Mouse (Mus musculus): ENCODE results near the gene Rab36. TPM values are rescaled to one million over a fixed set of nuclear protein-coding genes. Genes with fewer than 3 reads are reported as not detected.
A peak's percentile ranks its signal among the peaks of the same experiment; 100 is the strongest.

Gene Rab36
- polyA plus RNA-seq, 2 experiments, result 0.70 to 2.0 TPM

- DNase-seq (ENCODE audit: low read depth in 3 of 3, low spot score in 3 of 3) (no peak), ATAC-seq (ENCODE audit: insufficient read depth) (no peak)
- H3K27me3 ChIP-seq (ENCODE audit: control insufficient read depth, insufficient read depth, low read length), result no peaks in the 10 kb centered on the region
- peaks cover 2 to 20% of the 10 kb centered on the region in 2 experiments; a peak in 3 of 4 replicates for H3K4me1 ChIP-seq (replicated peaks; ENCODE audit: control insufficient read depth in 2 of 2, insufficient read depth in 2 of 2, low read length in 1 of 2)
- H3K9ac ChIP-seq (replicated peaks), result no peak overlapping the region
- no peak overlapping the region for H3K4me2 ChIP-seq (ENCODE audit: low read depth)
- no peak overlapping the region for H3K4me3 ChIP-seq (ENCODE audit: insufficient read depth in 1 of 2, low read depth in 2 of 2, low read length in 2 of 2)
- H3K9me3 ChIP-seq (ENCODE audit: control insufficient read depth, low read length), result no peaks in the 10 kb centered on the region
- H3K27ac ChIP-seq, result no peak overlapping the region
- WGBS (ENCODE audit: insufficient replicate concordance), result 77% methylated on average over 21 of the region's 21 CpGs
- H3K36me3 ChIP-seq (replicated peaks; ENCODE audit: control insufficient read depth, insufficient read depth, low read depth), result no peaks in the 10 kb centered on the region
- TF ChIP-seq EP300 (IDR thresholded peaks at IDR 0.05; ENCODE audit: low read depth) (no peak), CTCF (IDR thresholded peaks at IDR 0.05; ENCODE audit: low read depth) (no peak)
Observed at GRCm38 (mm10) chr10:75051364-75052074, 14.7 kb downstream of the Rab36 start.

- Histone ChIP-seq H3K27me3 (ENCODE audit: control insufficient read depth, insufficient read depth, low read length) (no peaks in the 10 kb centered on the region), H3K4me3 (ENCODE audit: insufficient read depth in 1 of 2, low read depth in 2 of 2, low read length in 2 of 2) (no peak overlapping the region), H3K4me1 (replicated peaks; ENCODE audit: control insufficient read depth in 2 of 2, insufficient read depth in 2 of 2, low read length in 1 of 2) (peaks cover 2 to 30% of the 10 kb centered on the region in 2 experiments; a peak in 3 of 4 replicates), H3K9me3 (ENCODE audit: control insufficient read depth, low read length) (no peaks in the 10 kb centered on the region), H3K27ac (no peak overlapping the region), H3K36me3 (replicated peaks; ENCODE audit: control insufficient read depth, insufficient read depth, low read depth) (no peaks in the 10 kb centered on the region), H3K9ac (replicated peaks) (no peak overlapping the region), H3K4me2 (ENCODE audit: low read depth) (no peak overlapping the region)
- WGBS (ENCODE audit: insufficient replicate concordance), result 57% methylated on average over 8 of the region's 8 CpGs
- peak; percentile 11; the same call in 1 of the 2 replicates for ATAC-seq (ENCODE audit: insufficient read depth)
- TF ChIP-seq CTCF (IDR thresholded peaks at IDR 0.05; ENCODE audit: low read depth) (no peak), EP300 (IDR thresholded peaks at IDR 0.05; ENCODE audit: low read depth) (no peak)
- no peak for DNase-seq (ENCODE audit: low read depth in 3 of 3, low spot score in 3 of 3)
Observed at GRCm38 (mm10) chr10:75052902-75053301, 16.0 kb downstream of the Rab36 start.

- no peaks in the 10 kb centered on the region for H3K9me3 ChIP-seq (ENCODE audit: control insufficient read depth, low read length)
- WGBS (ENCODE audit: insufficient replicate concordance), result 67% methylated on average over 4 of the region's 4 CpGs
- no peaks in the 10 kb centered on the region for H3K27me3 ChIP-seq (ENCODE audit: control insufficient read depth, insufficient read depth, low read length)
- ATAC-seq (ENCODE audit: insufficient read depth) (peak; percentile 40; the same call in 1 of the 2 replicates), DNase-seq (ENCODE audit: low read depth in 3 of 3, low spot score in 3 of 3) (no peak)
- no peak overlapping the region for H3K9ac ChIP-seq (replicated peaks)
- peaks cover 2 to 33% of the 10 kb centered on the region in 2 experiments; a peak in 3 of 4 replicates for H3K4me1 ChIP-seq (replicated peaks; ENCODE audit: control insufficient read depth in 2 of 2, insufficient read depth in 2 of 2, low read length in 1 of 2)
- TF ChIP-seq CTCF (IDR thresholded peaks at IDR 0.05; ENCODE audit: low read depth) (no peak), EP300 (IDR thresholded peaks at IDR 0.05; ENCODE audit: low read depth) (no peak)
- no peaks in the 10 kb centered on the region for H3K36me3 ChIP-seq (replicated peaks; ENCODE audit: control insufficient read depth, insufficient read depth, low read depth)
- H3K4me2 ChIP-seq (ENCODE audit: low read depth), result no peak overlapping the region
- H3K4me3 ChIP-seq (ENCODE audit: insufficient read depth in 1 of 2, low read depth in 2 of 2, low read length in 2 of 2), result no peak overlapping the region
- no peak overlapping the region for H3K27ac ChIP-seq
Observed at GRCm38 (mm10) chr10:75053655-75054054, 16.8 kb downstream of the Rab36 start.

GRCm38 (mm10) chr10:75054125-75054524 is 17.3 kb downstream of the Rab36 start:
- Histone ChIP-seq H3K36me3 (replicated peaks; ENCODE audit: control insufficient read depth, insufficient read depth, low read depth) (no peaks in the 10 kb centered on the region), H3K27me3 (ENCODE audit: control insufficient read depth, insufficient read depth, low read length) (no peaks in the 10 kb centered on the region), H3K9ac (replicated peaks) (no peak overlapping the region), H3K4me1 (replicated peaks; ENCODE audit: control insufficient read depth in 2 of 2, insufficient read depth in 2 of 2, low read length in 1 of 2) (peaks cover 2 to 35% of the 10 kb centered on the region in 2 experiments; a peak in 3 of 4 replicates), H3K27ac (no peak overlapping the region), H3K4me2 (ENCODE audit: low read depth) (no peak overlapping the region), H3K4me3 (ENCODE audit: insufficient read depth in 1 of 2, low read depth in 2 of 2, low read length in 2 of 2) (no peak overlapping the region), H3K9me3 (ENCODE audit: control insufficient read depth, low read length) (no peaks in the 10 kb centered on the region)
- DNase-seq (ENCODE audit: low read depth in 3 of 3, low spot score in 3 of 3) (no peak), ATAC-seq (ENCODE audit: insufficient read depth) (no peak)
- TF ChIP-seq CTCF (IDR thresholded peaks at IDR 0.05; ENCODE audit: low read depth) (no peak), EP300 (IDR thresholded peaks at IDR 0.05; ENCODE audit: low read depth) (no peak)
- 15% methylated on average over 6 of the region's 6 CpGs for WGBS (ENCODE audit: insufficient replicate concordance)

- H3K9ac ChIP-seq (replicated peaks), result no peak overlapping the region
- no peak overlapping the region for H3K4me3 ChIP-seq (ENCODE audit: insufficient read depth in 1 of 2, low read depth in 2 of 2, low read length in 2 of 2)
- ATAC-seq (ENCODE audit: insufficient read depth) (no peak), DNase-seq (ENCODE audit: low read depth in 3 of 3, low spot score in 3 of 3) (no peak)
- 40% methylated on average over 5 of the region's 5 CpGs for WGBS (ENCODE audit: insufficient replicate concordance)
- H3K27me3 ChIP-seq (ENCODE audit: control insufficient read depth, insufficient read depth, low read length), result peaks cover 13% of the 10 kb centered on the region
- H3K27ac ChIP-seq, result no peak overlapping the region
- no peaks in the 10 kb centered on the region for H3K36me3 ChIP-seq (replicated peaks; ENCODE audit: control insufficient read depth, insufficient read depth, low read depth)
- H3K4me1 ChIP-seq (replicated peaks; ENCODE audit: control insufficient read depth in 2 of 2, insufficient read depth in 2 of 2, low read length in 1 of 2), result peaks cover 2 to 41% of the 10 kb centered on the region in 2 experiments; a peak in 3 of 4 replicates
- TF ChIP-seq CTCF (IDR thresholded peaks at IDR 0.05; ENCODE audit: low read depth) (no peak), EP300 (IDR thresholded peaks at IDR 0.05; ENCODE audit: low read depth) (no peak)
- no peaks in the 10 kb centered on the region for H3K9me3 ChIP-seq (ENCODE audit: control insufficient read depth, low read length)
- no peak overlapping the region for H3K4me2 ChIP-seq (ENCODE audit: low read depth)
Observed at GRCm38 (mm10) chr10:75055672-75056071, 18.8 kb downstream of the Rab36 start.

Measured in liver, embryonic 14.5 days (tissue).